Mouse (Mus musculus) 3T3-L1 (cell line): ENCODE data around the gene Zfp174.

ENCODE experiments used
- DNase-seq: peaks from one replicate; pipeline ENCODE4 v3.0.0-alpha.2; 2015; ENCODE audit warnings: low read depth, low spot score

Gene Zfp174

DNA sequence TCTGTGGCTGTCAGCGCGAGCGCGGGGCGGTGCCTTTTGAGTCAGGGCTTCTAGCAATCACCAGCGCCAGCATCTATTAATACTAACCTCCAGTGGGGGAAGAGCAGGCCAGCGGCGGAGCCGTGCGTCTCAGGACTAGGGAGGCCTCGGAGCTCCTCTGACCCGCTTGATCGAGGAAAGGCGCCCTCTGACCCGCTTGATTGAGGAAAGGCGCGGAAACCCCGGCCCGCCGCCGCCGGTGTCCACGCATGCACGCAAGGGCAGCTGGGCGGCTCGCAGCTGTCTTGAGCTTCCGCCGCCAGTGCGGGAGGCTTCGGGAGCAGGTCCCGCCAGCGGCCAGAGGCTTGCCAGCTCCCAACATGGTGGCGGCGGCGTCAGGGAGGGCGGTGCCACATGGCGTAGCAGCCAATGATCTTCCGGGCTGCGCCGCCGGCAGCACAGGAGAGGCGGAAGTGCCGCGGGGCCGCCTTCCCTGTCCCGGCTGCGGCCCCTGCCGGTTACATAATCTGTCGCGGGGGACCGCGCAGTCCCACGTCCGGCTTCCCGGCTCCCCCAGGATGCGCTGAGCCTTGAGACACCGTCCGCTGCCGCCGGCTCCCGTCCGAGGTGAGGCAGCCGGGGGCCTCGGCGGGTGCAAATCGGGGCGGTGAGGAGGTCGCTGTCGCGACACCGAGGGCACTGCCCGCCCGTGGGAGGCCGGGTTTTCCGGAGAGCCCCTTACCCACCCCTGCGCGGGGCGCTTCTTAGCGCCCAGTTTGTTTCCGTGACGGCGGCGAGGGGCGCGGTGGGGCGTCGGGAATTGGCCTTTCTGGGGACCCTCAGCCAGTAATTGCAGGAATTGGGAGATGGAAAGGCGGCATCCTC, 37.4 kb downstream of the Zfp174 start, which contains the start of the genes Zfp597 and Gm20695:
Gene Zfp597, minus strand, starts transcription at position 361 of the 864 bp plus-strand sequence.
Gene Gm20695, plus strand, starts transcription at position 448 of the 864 bp plus-strand sequence.
- peak; percentile 95 for DNase-seq

DNA sequence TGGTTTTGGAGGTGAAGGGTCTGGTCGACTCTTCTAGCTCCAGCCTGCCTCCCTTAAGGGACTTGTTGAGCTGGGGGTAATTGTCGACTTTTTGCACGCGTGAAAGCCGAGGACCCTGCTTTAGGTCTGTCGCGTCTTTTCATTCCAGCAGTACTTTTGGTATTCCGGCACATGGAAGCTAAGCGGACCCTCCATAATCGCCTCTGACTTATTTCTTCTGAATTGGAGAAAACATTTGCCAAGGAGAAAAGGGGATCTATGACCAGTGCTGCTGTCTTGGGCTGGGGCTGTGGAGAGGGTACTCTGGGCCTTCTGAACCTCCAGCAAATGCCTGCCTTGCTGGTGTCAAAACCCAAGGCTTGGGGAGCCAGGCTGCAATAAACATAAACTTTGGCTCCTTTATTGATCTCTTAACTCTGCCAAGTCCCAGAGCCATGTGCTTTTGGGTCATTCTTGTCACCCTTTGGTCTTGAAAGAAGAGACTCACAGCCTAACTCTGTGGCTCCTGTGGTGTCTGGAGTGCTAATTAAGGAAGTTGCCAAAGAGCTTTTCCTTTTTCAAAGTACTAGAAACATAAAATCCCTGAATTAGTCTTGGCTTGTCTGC, 38.1 kb downstream of the Zfp174 start:
- DNase-seq = peak; percentile 36

DNA sequence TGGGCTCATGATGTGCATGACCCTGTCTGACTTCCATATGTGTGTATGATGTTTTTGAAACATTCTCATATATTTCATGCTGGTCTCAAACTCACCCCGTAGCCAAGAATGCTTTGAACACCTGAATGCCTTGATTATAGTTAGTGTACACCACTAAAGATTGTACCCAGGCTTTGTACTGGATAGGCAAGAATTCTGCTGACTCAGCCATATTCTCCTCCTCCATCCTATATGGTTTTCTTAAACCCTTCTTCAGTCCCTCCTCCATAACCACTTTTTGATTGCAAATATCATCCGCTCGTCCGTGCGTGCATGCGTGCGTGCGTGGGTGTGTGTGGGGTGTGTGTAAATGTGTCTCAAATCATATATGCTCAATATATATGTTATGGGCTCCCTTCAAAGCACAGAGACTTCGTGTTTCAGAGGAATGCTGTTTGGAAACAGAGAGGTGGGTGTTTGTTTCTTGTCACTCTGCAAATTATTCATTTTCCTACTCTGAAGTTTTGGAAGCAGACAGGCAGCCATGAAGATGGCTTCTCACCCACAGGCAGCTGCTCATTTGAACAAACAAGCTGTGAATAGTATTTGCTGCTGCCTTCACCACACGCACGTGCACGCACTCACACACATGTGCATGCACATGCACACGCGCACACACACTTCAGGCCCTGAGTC, 44.7 kb downstream of the Zfp174 start:
- DNase-seq = no peak

DNA sequence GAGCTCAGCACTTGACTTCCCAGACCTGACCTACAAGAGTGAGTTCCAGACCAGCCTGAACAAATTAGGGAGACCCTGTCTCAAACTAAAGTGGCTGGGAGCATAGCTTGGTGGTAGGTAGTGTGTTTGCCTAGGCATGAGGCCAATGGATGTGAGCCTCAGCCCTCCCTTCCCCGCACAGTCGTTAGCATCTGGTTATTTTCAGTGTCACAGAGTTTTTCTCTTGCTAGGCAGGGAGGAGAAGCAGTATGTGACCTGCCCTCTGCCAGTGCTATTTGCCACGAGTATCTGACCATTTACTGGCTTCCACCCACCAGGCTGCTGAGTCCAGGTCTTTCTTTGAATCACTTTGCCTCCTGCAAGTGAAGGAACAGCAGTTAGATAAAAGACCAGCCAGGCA, 46.7 kb downstream of the Zfp174 start:
- no peak for DNase-seq

DNA sequence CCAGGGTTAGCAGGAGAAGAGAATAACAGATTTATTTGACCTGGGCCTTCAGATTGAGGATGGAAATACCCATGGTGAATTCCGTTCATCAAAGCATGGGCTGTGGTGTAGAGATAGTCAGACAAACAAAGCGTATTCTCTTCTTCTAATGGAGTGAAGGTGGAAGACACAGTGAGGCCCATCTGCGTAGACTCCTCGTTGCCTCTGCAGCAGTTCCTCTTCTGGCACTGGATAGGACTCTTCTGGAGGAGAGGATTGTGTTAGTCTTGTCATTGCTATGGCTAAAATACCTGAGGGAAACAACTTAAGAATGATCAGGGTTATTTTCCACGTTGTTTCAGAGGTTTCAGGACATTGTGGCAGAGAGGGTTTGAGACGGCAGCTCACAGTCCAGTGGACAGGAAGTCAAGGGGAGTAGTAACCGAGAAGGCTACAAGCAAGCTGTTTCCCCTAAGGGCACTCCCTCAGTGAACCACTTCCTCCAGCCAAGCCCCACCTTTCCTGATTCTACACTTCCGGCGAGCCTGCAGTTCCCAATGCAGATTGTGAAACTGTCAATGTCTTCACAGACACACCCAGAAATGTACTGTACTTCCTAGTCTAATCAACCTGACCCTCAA, 48.2 kb downstream of the Zfp174 start:
- no peak for DNase-seq

DNA sequence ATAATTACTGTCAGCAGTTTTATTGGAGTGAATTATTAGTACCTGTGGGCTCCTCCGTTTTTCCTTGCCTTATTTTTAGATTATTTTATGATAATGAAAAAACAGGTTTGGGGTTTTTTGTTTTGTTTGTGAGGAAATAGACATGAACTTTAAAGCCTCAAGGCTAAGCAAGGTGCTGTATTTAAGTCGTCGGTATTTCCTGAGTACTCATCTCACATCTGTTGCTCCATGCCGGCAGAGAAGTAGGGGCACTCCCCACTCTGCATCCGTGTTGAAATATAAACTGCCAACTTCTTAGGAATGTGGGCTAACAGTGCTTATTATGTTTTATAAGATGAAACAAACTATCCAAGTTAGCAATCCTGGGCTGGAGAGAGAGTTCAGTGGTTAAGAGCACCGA, 49.0 kb downstream of the Zfp174 start:
- DNase-seq = no peak

DNA sequence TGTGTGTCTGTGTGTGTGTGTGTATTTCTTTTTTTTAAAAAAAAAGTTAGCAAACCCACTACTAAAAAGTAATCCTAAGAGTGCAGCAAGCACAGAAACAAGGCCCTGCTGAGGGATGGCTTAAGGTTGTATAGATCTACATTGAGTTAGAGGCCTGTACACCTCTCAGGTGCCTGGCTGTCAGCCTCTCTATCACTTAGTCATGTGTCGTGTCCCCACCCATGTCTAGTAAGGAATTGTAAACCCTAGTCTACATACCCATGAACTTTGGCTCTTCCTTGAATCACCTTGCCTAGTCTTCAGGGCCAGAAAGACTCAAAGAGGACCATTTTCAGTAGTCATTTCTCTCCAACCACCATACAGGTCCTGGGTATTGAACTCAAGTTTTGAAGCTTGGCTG, 49.5 kb downstream of the Zfp174 start:
- DNase-seq = no peak

DNA sequence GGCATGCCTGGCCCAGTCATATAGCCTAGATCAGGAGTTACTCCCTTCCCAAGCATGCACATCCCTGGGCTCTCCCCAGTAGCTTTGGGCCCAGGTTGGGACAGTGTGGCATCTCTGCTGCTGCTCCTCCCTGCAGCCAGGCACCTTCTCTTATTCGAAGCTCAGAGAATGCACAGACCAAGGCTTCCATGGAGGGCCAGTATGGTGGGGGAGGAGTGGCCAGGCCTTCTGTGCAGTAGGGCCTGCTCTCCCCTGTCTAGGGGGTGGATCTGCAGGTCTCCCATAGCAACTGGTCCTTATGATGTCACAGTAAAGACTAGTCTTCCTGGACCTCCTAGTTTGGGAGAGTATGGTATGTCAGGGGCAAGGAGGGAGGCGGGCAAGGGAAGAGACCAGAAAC, 60.4 kb downstream of the Zfp174 start:
- DNase-seq = no peak
